Comparison of ENCODE assay signal across 8 mouse cellular contexts in genomic region chr7:141462333-141462821, GRCm38 (mm10). TPM values are rescaled to one million over a fixed set of nuclear protein-coding genes. Genes with fewer than 3 reads are reported as not detected.
DNase-seq lines count a peak whose midpoint lies in the region; ATAC-seq and TF ChIP-seq lines count a peak whose summit lies in the region.

No protein-coding gene starts in this region.

- H3K9ac ChIP-seq in hindbrain, embryonic 13.5 days, result no peak overlapping the region
- H3K9ac ChIP-seq in limb, embryonic 15.5 days, result 0 out of 2 replicates have a peak overlapping the region, but pooled peaks have one; percentile 28
- no peak overlapping the region; the same call in 1 of the 2 replicates for H3K9ac ChIP-seq in neural tube, embryonic 13.5 days

- H3K9me3 ChIP-seq in hindbrain, embryonic 13.5 days, result no peaks in the 10 kb centered on the region
- H3K9me3 ChIP-seq in limb, embryonic 15.5 days, result no peaks in the 10 kb centered on the region
- no peaks in the 10 kb centered on the region for H3K9me3 ChIP-seq in neural tube, embryonic 13.5 days

- peaks cover 90% of the 10 kb centered on the region for H3K27me3 ChIP-seq in hindbrain, embryonic 13.5 days
- peaks cover 61% of the 10 kb centered on the region for H3K27me3 ChIP-seq in limb, embryonic 15.5 days
- peaks cover 83% of the 10 kb centered on the region for H3K27me3 ChIP-seq in neural tube, embryonic 13.5 days

- no peak for TF ChIP-seq POLR2A in bone marrow macrophage, adult 2 months (IDR thresholded peaks at IDR 0.05; ENCODE audit: borderline replicate concordance, low read depth, low read length)

- no peak for ATAC-seq in hindbrain, embryonic 13.5 days (ENCODE audit: low FRiP score)
- ATAC-seq in limb, embryonic 15.5 days (ENCODE audit: insufficient number of reproducible peaks, low FRiP score, low TSS enrichment, low read depth), result no peak
- no peak for ATAC-seq in neural tube, embryonic 13.5 days (ENCODE audit: low read depth)

- peak overlapping the region; percentile 60 for H3K4me2 ChIP-seq in hindbrain, embryonic 13.5 days
- peak overlapping the region; percentile 76; the same call in 1 of the 2 replicates for H3K4me2 ChIP-seq in limb, embryonic 15.5 days
- peak overlapping the region; percentile 59 for H3K4me2 ChIP-seq in neural tube, embryonic 13.5 days

- WGBS in hindbrain, embryonic 13.5 days, result 22% methylated on average over 5 of the region's 5 CpGs
- WGBS in limb, embryonic 15.5 days, result 7% methylated on average over 5 of the region's 5 CpGs
- WGBS in neural tube, embryonic 13.5 days, result 16% methylated on average over 5 of the region's 5 CpGs

- peaks cover 66% of the 10 kb centered on the region for H3K4me1 ChIP-seq in bone marrow macrophage, adult 2 months (ENCODE audit: control insufficient read depth, insufficient read depth, low read length)
- H3K4me1 ChIP-seq in hindbrain, embryonic 13.5 days (replicated peaks), result peaks cover 30% of the 10 kb centered on the region
- H3K4me1 ChIP-seq in limb, embryonic 15.5 days, result peaks cover 52% of the 10 kb centered on the region
- H3K4me1 ChIP-seq in neural tube, embryonic 13.5 days (replicated peaks), result peaks cover 25% of the 10 kb centered on the region

- H3K4me3 ChIP-seq in bone marrow macrophage, adult 2 months (ENCODE audit: insufficient read depth, low read length), result peak overlapping the region; percentile 34
- peak overlapping the region; percentile 40; the same call in 1 of the 2 replicates for H3K4me3 ChIP-seq in hindbrain, embryonic 13.5 days
- H3K4me3 ChIP-seq in limb, embryonic 15.5 days, result peak overlapping the region; percentile 41; the same call in 1 of the 2 replicates
- H3K4me3 ChIP-seq in neural tube, embryonic 13.5 days, result peak overlapping the region; percentile 39

- DNase-seq in cerebellum, adult 9-11 months, result peak; percentile 71
- DNase-seq in cerebellum, adult 9-10 months, result no peak
- no peak for DNase-seq in c-Kit-positive CD71-positive TER-119-positive erythroid progenitor cells, embryonic 14.5 days (ENCODE audit: low spot score)
- no peak for DNase-seq in right cerebral cortex, postnatal 4 days

- no peak for TF ChIP-seq CTCF in bone marrow macrophage, adult 2 months (IDR thresholded peaks at IDR 0.05; ENCODE audit: low read depth, low read length)

- H3K27ac ChIP-seq in bone marrow macrophage, adult 2 months (ENCODE audit: insufficient read depth, low read depth, low read length), result no peak overlapping the region
- no peak overlapping the region for H3K27ac ChIP-seq in hindbrain, embryonic 13.5 days
- no peak overlapping the region for H3K27ac ChIP-seq in limb, embryonic 15.5 days
- no peak overlapping the region for H3K27ac ChIP-seq in neural tube, embryonic 13.5 days (replicated peaks)

- H3K36me3 ChIP-seq in hindbrain, embryonic 13.5 days, result peaks cover 23% of the 10 kb centered on the region
- H3K36me3 ChIP-seq in limb, embryonic 15.5 days, result peaks cover 7% of the 10 kb centered on the region; the same call in 1 of the 2 replicates
- H3K36me3 ChIP-seq in neural tube, embryonic 13.5 days, result peaks cover 19% of the 10 kb centered on the region

RNA-seq across cellular contexts. Expression of gene Cracr2b, which starts 1.5 kb away (rescaled TPM):
- 66.8 and 69.6 TPM in 2 replicates for polyA plus RNA-seq in bone marrow macrophage, adult 2 months (2012; ENCODE audit: insufficient read depth, insufficient read length, missing spikeins)
- 6.9 and 7.2 TPM in 2 replicates for polyA plus RNA-seq in hindbrain, embryonic 13.5 days (2015; fragmentation: Nextera tagmentation; extraction: Ambion mirVana)
- polyA plus RNA-seq in limb, embryonic 15.5 days (2015; fragmentation: Nextera tagmentation; extraction: Ambion mirVana), result 16.4 and 21.6 TPM in 2 replicates
- 5.3 and 9.8 TPM in 2 replicates for polyA plus RNA-seq in neural tube, embryonic 13.5 days (2015; fragmentation: Nextera tagmentation; extraction: Ambion mirVana)

RNA-seq across cellular contexts. Expression of gene Cd151, which starts 4.8 kb away (rescaled TPM):
- polyA plus RNA-seq in bone marrow macrophage, adult 2 months (2012; ENCODE audit: insufficient read depth, insufficient read length, missing spikeins), result 49.5 and 57.9 TPM in 2 replicates
- polyA plus RNA-seq in hindbrain, embryonic 13.5 days (2015; fragmentation: Nextera tagmentation; extraction: Ambion mirVana), result 18.4 and 19.3 TPM in 2 replicates
- polyA plus RNA-seq in limb, embryonic 15.5 days (2015; fragmentation: Nextera tagmentation; extraction: Ambion mirVana), result 14.2 and 20.6 TPM in 2 replicates
- 19.1 and 22.7 TPM in 2 replicates for polyA plus RNA-seq in neural tube, embryonic 13.5 days (2015; fragmentation: Nextera tagmentation; extraction: Ambion mirVana)

RNA-seq across cellular contexts. Expression of gene Pnpla2, which starts 7.4 kb away (rescaled TPM):
- 92.9 and 94.0 TPM in 2 replicates for polyA plus RNA-seq in bone marrow macrophage, adult 2 months (2012; ENCODE audit: insufficient read depth, insufficient read length, missing spikeins)
- polyA plus RNA-seq in hindbrain, embryonic 13.5 days (2015; fragmentation: Nextera tagmentation; extraction: Ambion mirVana), result 18.7 TPM in 2 replicates
- polyA plus RNA-seq in limb, embryonic 15.5 days (2015; fragmentation: Nextera tagmentation; extraction: Ambion mirVana), result 16.9 and 23.6 TPM in 2 replicates
- polyA plus RNA-seq in neural tube, embryonic 13.5 days (2015; fragmentation: Nextera tagmentation; extraction: Ambion mirVana), result 17.1 and 17.6 TPM in 2 replicates

RNA-seq across cellular contexts. Expression of gene Polr2l, which starts 12.6 kb away (rescaled TPM):
- polyA plus RNA-seq in bone marrow macrophage, adult 2 months (2012; ENCODE audit: insufficient read depth, insufficient read length, missing spikeins), result 4.8 and 5.0 TPM in 2 replicates
- 86.5 and 88.1 TPM in 2 replicates for polyA plus RNA-seq in hindbrain, embryonic 13.5 days (2015; fragmentation: Nextera tagmentation; extraction: Ambion mirVana)
- polyA plus RNA-seq in limb, embryonic 15.5 days (2015; fragmentation: Nextera tagmentation; extraction: Ambion mirVana), result 54.7 and 57.5 TPM in 2 replicates
- polyA plus RNA-seq in neural tube, embryonic 13.5 days (2015; fragmentation: Nextera tagmentation; extraction: Ambion mirVana), result 79.3 and 85.0 TPM in 2 replicates

RNA-seq across cellular contexts. Expression of gene Tspan4, which starts 12.7 kb away (rescaled TPM):
- 99.8 and 102 TPM in 2 replicates for polyA plus RNA-seq in bone marrow macrophage, adult 2 months (2012; ENCODE audit: insufficient read depth, insufficient read length, missing spikeins)
- 34.1 and 35.5 TPM in 2 replicates for polyA plus RNA-seq in hindbrain, embryonic 13.5 days (2015; fragmentation: Nextera tagmentation; extraction: Ambion mirVana)
- 71.4 and 79.1 TPM in 2 replicates for polyA plus RNA-seq in limb, embryonic 15.5 days (2015; fragmentation: Nextera tagmentation; extraction: Ambion mirVana)
- polyA plus RNA-seq in neural tube, embryonic 13.5 days (2015; fragmentation: Nextera tagmentation; extraction: Ambion mirVana), result 54.3 and 57.1 TPM in 2 replicates
